Mouse (Mus musculus) spleen, adult 2 months (tissue): ENCODE data around the gene Lpcat1.

Source experiments
- CTCF ChIP-seq: fragments of 200-500 bp; IDR thresholded peaks from 2 replicates; pipeline ENCODE4 v1.5.1; 2011; ENCODE audit warnings: mild to moderate bottlenecking, inconsistent platforms; ENCODE audit not compliant: insufficient read depth, insufficient read length, insufficient replicate concordance; ENCODE audit errors: extremely low read depth
- POLR2A ChIP-seq: fragments of 200-500 bp; IDR thresholded peaks from 2 replicates; pipeline ENCODE4 v1.6.1; 2011; ENCODE audit warnings: low read depth, low read length, inconsistent platforms

DNA sequence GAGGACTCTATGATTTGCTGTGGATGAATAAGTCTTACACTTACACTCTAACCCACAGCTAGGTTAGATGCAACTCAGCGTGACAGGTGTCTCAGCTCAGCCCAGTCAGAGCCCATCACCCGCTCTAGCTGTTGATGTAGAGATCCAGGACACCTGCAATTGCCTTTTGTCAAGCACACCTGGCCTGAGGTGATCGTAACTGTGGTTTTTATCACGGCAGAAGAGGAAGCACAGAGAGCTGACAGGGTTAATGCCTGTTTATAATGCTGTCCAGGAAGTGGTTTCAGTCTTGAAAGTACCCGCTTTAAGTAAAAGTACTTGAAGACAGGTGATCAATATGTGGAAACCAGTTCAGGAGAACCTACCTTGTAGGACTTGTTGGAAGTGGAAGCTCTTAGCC is 32.3 kb upstream of the Lpcat1 start:
- no peak for TF ChIP-seq POLR2A
- TF ChIP-seq CTCF: no peak
